Mouse (Mus musculus): ENCODE data around the gene Dmxl2. TPM values are rescaled to one million over a fixed set of nuclear protein-coding genes. Genes with fewer than 3 reads are reported as not detected.

Dmxl2 gene
- total RNA-seq, 2 experiments from 2014 or later: 225 to 231 TPM

GRCm38 (mm10) chr9:54329201-54329600 lies 172.2 kb downstream of the Dmxl2 start:
- DNase-seq (ENCODE audit: low spot score in 2 of 2): no peak

- DNase-seq (ENCODE audit: low spot score in 2 of 2): peak in 1 of 2 experiments; percentile 42
Measured at GRCm38 (mm10) chr9:54323456-54323855, 178.0 kb downstream of the Dmxl2 start.

GRCm38 (mm10) chr9:54316363-54316762 lies 185.1 kb downstream of the Dmxl2 start:
- DNase-seq (ENCODE audit: low spot score in 2 of 2): no peak

Other genes starting within 250 kb of the Dmxl2 start
- under 1 TPM in 1 of 2 experiments, not detected in 1; 0.16 TPM for gene Cyp19a1, start 233.5 kb downstream of the Dmxl2 start, total RNA-seq (2021)
- 1 to 10 TPM; 1.4 to 1.5 TPM for gene Gldn, start 215.1 kb downstream of the Dmxl2 start, total RNA-seq (2021)
- gene Sh2d7, start 37.4 kb upstream of the Dmxl2 start, total RNA-seq (2021): under 1 TPM in 1 of 2 experiments, not detected in 1; 0.18 TPM
- gene Cib2, start 58.6 kb upstream of the Dmxl2 start, total RNA-seq (2021): 10 to 100 TPM; 20.5 to 21.9 TPM
- 100 to 1,000 TPM; 210 to 214 TPM for gene Idh3a, start 84.7 kb upstream of the Dmxl2 start, total RNA-seq (2021)
- 100 to 1,000 TPM; 115 TPM for gene Acsbg1, start 160.2 kb upstream of the Dmxl2 start, total RNA-seq (2021)
- gene Dnaja4, start 197.2 kb upstream of the Dmxl2 start, total RNA-seq (2021): 10 to 100 TPM; 25.6 to 30.8 TPM
- gene Wdr61, start 232.9 kb upstream of the Dmxl2 start, total RNA-seq (2021): 10 to 100 TPM; 53.8 to 59.3 TPM

Data from layer of hippocampus, postnatal 14 days (tissue).